Mouse (Mus musculus) brain, embryonic 14.5 days (tissue): ENCODE measurements around the gene Tmem91.

Experiments
- CTCF ChIP-seq: fragments of 200-500 bp; IDR thresholded peaks from 2 replicates; pipeline ENCODE4 v1.5.1; 2012; ENCODE audit warnings: inconsistent platforms, mild to moderate bottlenecking, moderate library complexity, borderline replicate concordance; ENCODE audit not compliant: insufficient read depth, insufficient read length; ENCODE audit errors: extremely low read depth
- POLR2A ChIP-seq: fragments of 200-500 bp; IDR thresholded peaks from 2 replicates; pipeline ENCODE4 v1.6.1; 2012; ENCODE audit warnings: mild to moderate bottlenecking, inconsistent platforms, borderline replicate concordance; ENCODE audit not compliant: poor library complexity, insufficient read depth, insufficient read length, severe bottlenecking; ENCODE audit errors: extremely low read depth

DNA sequence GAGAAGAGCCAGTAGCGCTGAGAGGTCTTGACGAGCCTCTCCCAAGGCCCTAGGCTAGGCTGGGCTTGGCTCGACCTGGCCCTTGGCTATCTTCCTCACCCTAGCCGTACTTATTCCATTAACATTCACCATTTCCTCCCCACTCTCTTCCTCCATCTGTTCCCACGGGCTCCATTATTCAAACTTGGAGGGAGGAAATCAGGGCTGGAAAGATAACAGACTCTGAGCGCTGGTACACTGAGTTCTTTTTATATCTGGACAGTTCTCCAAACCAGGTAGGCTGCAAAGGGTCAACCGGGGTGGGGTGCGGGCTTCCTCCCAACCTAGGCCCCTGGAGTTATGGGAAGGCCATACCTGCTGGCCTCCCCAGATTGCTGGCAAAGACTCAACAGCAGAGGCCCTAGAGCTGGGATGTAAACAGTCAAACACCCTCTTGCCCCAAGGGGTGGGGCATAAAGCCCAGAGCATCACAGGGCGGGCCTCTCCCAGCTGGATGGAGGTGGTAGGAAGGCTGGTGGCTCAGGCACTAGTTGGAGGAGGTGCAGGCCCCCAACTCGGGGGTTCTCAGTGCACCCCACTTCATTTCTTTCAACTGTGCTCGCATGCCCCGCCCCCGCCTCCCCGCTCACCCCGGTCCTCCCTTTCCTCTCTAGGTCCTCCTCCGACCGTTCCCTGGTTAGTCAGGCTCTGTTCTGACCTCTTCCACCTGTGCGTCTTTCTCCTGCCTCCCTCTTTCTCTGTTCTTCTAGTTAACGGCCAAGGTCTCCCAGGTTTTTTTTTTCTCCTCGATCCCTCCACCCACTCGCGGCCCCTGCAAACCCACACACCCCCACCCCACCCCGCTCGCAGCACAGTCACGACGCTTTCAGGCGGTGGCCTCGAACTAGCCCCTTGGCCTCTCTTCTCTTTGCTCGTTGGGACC, 48.2 kb downstream of the Tmem91 start, which contains the start of gene B3gnt8:
- TF ChIP-seq POLR2A: no peak
- no peak for TF ChIP-seq CTCF
